Mouse (Mus musculus) hindbrain, embryonic 12.5 days (tissue): ENCODE measurements around the gene Lix1. TPM values are rescaled to one million over a fixed set of nuclear protein-coding genes. Genes with fewer than 3 reads are reported as not detected.
"Not testable (repeated sequence)": the region's sequence is repeated elsewhere in the genome, so short reads cannot be mapped to it uniquely, and the experiment has no call there.

Experiments
- ATAC-seq: fragments of 200-750 bp; cut with Nextera tagmentation; 2 replicates; pipeline ENCODE4 v1.8.0; 2017; ENCODE audit warnings: moderate TSS enrichment; ENCODE audit not compliant: low FRiP score
- H3K27ac ChIP-seq: fragments of 300-500 bp; sonication (generic); 2 replicates; pipeline ENCODE4 v1.5.1; 2016; ENCODE audit warnings: mild to moderate bottlenecking
- H3K27me3 ChIP-seq: fragments of 300-500 bp; sonication (generic); 2 replicates; pipeline ENCODE4 v1.6.1; 2016; ENCODE audit warnings: mild to moderate bottlenecking
- H3K36me3 ChIP-seq: fragments of 300-500 bp; sonication (generic); 2 replicates; pipeline ENCODE4 v1.6.1; 2016; ENCODE audit warnings: mild to moderate bottlenecking
- H3K4me1 ChIP-seq: fragments of 300-500 bp; sonication (generic); 2 replicates; pipeline ENCODE4 v1.6.1; 2016
- H3K4me2 ChIP-seq: fragments of 300-500 bp; sonication (generic); replicated peaks from 2 replicates; pipeline ENCODE4 v1.6.1; 2016; ENCODE audit warnings: mild to moderate bottlenecking
- H3K4me3 ChIP-seq: fragments of 300-500 bp; sonication (generic); 2 replicates; pipeline ENCODE4 v1.5.1; 2016; ENCODE audit warnings: mild to moderate bottlenecking
- H3K9ac ChIP-seq: fragments of 300-500 bp; sonication (generic); 2 replicates; pipeline ENCODE4 v1.6.1; 2016; ENCODE audit warnings: mild to moderate bottlenecking, moderate library complexity
- H3K9me3 ChIP-seq: fragments of 300-500 bp; sonication (generic); replicated peaks from 2 replicates; pipeline ENCODE4 v1.6.1; 2016; ENCODE audit warnings: mild to moderate bottlenecking
- WGBS: fragments of 180-500 bp; shearing (Covaris S2); methylation state at CpG from one replicate; pipeline ENCODE4 v1.1.7; 2016; 5-methylcytosine and 5-hydroxymethylcytosine counted together
- polyA plus RNA-seq: library from polyadenylated mRNA; unstranded; fragments of >200 nt; fragmentation: Nextera tagmentation; extraction: Ambion mirVana; gene quantifications from 2 replicates; pipeline ENCODE4 v1.2.1, GENCODE M21; 2016

Lix1 gene
- polyA plus RNA-seq, 1 experiment from 2014 or later: 18.6 TPM

GRCm38 (mm10) chr17:17449441-17449770, 46.9 kb downstream of the Lix1 start:
- Histone ChIP-seq H3K36me3 (no peaks in the 10 kb centered on the region), H3K9ac (no peak overlapping the region), H3K27me3 (no peaks in the 10 kb centered on the region), H3K9me3 (no peaks in the 10 kb centered on the region), H3K4me2 (peak overlapping the region; percentile 50), H3K4me3 (peak overlapping the region; percentile 34), H3K27ac (no peak overlapping the region), H3K4me1 (peaks cover 10% of the 10 kb centered on the region; the same call in 1 of the 2 replicates)
- peak; percentile 20; the same call in 1 of the 2 replicates for ATAC-seq
- 8% methylated on average over 5 of the region's 5 CpGs for WGBS

DNA sequence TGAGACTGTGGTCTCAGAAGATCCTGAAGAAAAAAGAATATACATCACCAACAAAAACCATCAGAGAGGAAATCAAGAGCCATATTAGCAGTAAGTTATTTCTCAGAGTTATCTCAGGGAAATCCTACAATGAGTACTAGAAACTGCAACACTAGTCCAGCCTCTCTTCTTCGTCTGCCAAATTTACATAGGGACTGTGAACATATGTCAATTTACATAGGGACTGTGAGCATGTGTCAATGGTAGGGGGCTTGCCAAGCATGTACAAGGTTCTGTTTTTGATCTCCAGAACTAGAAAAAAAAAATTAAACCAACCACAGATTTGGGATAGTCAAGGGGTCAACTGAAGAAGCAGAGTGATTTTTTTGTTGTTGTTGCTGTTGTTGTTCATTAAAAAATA, 48.6 kb downstream of the Lix1 start:
- ATAC-seq: no peak
- Histone ChIP-seq H3K9me3 (no peaks in the 10 kb centered on the region), H3K9ac (no peak overlapping the region), H3K4me2 (no peak overlapping the region), H3K36me3 (no peaks in the 10 kb centered on the region), H3K27me3 (no peaks in the 10 kb centered on the region), H3K4me3 (no peak overlapping the region), H3K4me1 (peaks cover 10% of the 10 kb centered on the region; the same call in 1 of the 2 replicates), H3K27ac (no peak overlapping the region)
- 68% methylated on average over 1 of the region's 1 CpGs for WGBS

DNA sequence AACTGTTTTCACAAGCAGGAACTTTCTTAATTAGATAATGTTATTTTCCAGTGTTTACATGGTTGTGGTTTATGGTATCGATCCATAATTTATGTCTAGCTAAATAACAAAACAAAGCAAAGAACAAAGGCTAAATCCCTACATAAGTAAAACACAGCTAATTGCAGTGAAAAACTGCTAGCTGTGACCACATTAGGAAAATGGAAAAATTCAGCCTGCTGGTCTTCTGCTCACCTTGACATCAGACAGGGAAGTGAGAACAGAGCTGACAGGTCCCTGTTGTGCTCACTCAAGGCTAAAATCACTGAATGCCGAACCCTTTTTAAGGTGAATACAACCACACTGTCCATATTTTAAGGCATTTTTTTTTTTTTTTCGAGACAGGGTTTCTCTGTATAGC, 50.1 kb downstream of the Lix1 start:
- no peak for ATAC-seq
- H3K9me3 ChIP-seq: no peaks in the 10 kb centered on the region
- H3K4me1 ChIP-seq: peaks cover 10% of the 10 kb centered on the region; the same call in 1 of the 2 replicates
- H3K36me3 ChIP-seq: no peaks in the 10 kb centered on the region
- H3K9ac ChIP-seq: no peak overlapping the region
- no peaks in the 10 kb centered on the region for H3K27me3 ChIP-seq
- WGBS: 87% methylated on average over 3 of the region's 3 CpGs
- no peak overlapping the region for H3K27ac ChIP-seq
- H3K4me2 ChIP-seq: no peak overlapping the region
- no peak overlapping the region for H3K4me3 ChIP-seq

- no peak for ATAC-seq
- Histone ChIP-seq H3K36me3 (no peaks in the 10 kb centered on the region), H3K27me3 (no peaks in the 10 kb centered on the region), H3K4me1 (no peaks in the 10 kb centered on the region), H3K27ac (no peak overlapping the region), H3K9ac (no peak overlapping the region), H3K9me3 (no peaks in the 10 kb centered on the region), H3K4me2 (no peak overlapping the region), H3K4me3 (no peak overlapping the region)
- WGBS: 89% methylated on average over 1 of the region's 1 CpGs
Observed at GRCm38 (mm10) chr17:17454573-17454972, 52.1 kb downstream of the Lix1 start.

- Histone ChIP-seq H3K4me2 (no peak overlapping the region), H3K9ac (no peak overlapping the region), H3K27me3 (no peaks in the 10 kb centered on the region), H3K4me3 (no peak overlapping the region), H3K9me3 (no peaks in the 10 kb centered on the region), H3K27ac (no peak overlapping the region), H3K4me1 (no peaks in the 10 kb centered on the region), H3K36me3 (no peaks in the 10 kb centered on the region)
- ATAC-seq: no peak
- 76% methylated on average over 2 of the region's 2 CpGs for WGBS
Observed at GRCm38 (mm10) chr17:17485789-17486188, 83.3 kb downstream of the Lix1 start.

DNA sequence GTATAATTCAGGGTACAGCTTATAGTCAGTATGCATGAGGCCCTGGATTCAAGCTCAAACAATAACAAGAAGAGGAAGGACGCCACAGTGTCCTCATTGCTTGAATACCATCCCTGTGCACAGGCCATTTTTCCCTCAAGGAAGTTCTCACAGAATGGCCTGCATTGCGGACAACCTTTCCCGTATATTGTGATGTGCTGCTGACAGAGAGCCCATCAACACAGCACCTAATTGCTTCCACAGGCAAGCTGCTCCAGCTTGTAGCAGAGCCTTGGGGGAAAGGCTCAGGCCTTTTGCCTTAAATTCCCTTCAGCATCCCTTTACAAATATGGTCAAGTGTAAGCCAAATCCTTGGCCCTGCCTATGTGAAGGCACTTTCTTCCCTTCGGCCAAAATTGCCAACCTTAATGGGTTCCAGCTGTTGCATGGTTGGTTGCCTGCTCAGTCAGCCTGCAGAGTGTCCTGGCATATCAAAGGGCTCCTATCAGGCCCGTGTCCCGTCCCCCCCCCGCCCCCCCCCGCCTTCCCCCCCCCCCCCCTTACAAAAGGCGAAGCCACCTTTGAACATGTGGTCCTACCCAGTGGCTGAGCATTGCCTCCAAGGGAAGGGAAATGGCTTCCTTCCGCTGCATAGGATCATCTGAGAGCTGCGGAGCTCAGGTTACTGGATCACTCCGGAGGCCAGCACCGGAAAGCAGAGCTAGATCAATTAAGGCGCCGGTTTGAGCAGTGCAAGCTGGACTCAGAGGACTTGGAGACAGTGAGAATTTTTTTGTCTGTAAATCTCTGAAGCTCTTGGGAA, 88.5 kb downstream of the Lix1 start:
- H3K4me1 ChIP-seq: no peaks in the 10 kb centered on the region
- H3K9me3 ChIP-seq: no peaks in the 10 kb centered on the region
- no peak overlapping the region for H3K4me3 ChIP-seq
- H3K36me3 ChIP-seq: no peaks in the 10 kb centered on the region
- no peak for ATAC-seq
- H3K4me2 ChIP-seq: 0 out of 2 replicates have a peak overlapping the region, but pooled peaks have one; percentile 1
- no peak overlapping the region for H3K27ac ChIP-seq
- no peaks in the 10 kb centered on the region for H3K27me3 ChIP-seq
- no peak overlapping the region for H3K9ac ChIP-seq
- 55% methylated on average over 11 of the region's 15 CpGs for WGBS

GRCm38 (mm10) chr17:17491622-17492001, 89.1 kb downstream of the Lix1 start:
- Histone ChIP-seq H3K27me3 (no peaks in the 10 kb centered on the region), H3K4me2 (no peak overlapping the region), H3K27ac (peak overlapping the region; percentile 23; the same call in 1 of the 2 replicates), H3K36me3 (no peaks in the 10 kb centered on the region), H3K4me1 (no peaks in the 10 kb centered on the region), H3K9ac (no peak overlapping the region), H3K4me3 (no peak overlapping the region), H3K9me3 (no peaks in the 10 kb centered on the region)
- WGBS: 77% methylated on average over 7 of the region's 7 CpGs
- no peak for ATAC-seq

- Histone ChIP-seq H3K4me3 (no peak overlapping the region), H3K36me3 (no peaks in the 10 kb centered on the region), H3K9me3 (no peaks in the 10 kb centered on the region), H3K27me3 (no peaks in the 10 kb centered on the region), H3K4me1 (no peaks in the 10 kb centered on the region), H3K9ac (no peak overlapping the region), H3K4me2 (no peak overlapping the region), H3K27ac (0 out of 2 replicates have a peak overlapping the region, but pooled peaks have one; percentile 23)
- no peak for ATAC-seq
- 85% methylated on average over 8 of the region's 8 CpGs for WGBS
Observed at GRCm38 (mm10) chr17:17492116-17492515, 89.6 kb downstream of the Lix1 start.

DNA sequence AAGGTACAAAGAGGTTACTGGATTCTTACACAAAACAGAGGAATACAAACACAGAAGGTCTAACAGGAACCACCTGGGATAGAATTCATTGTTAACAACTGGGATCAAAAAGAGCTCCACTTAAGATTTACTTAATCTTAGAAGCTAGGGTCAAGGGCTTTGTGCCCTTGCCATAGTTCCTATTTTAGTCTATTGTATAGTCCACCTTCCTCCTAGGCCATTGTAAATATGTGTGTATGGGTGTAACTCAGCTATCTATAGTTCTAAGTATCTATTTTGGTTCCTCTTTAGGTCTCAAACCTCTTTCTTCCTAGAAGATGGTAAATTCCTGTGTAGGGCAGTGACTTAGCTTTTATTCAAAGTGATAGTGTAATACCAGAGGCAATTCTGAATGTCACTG, 93.8 kb downstream of the Lix1 start:
- H3K4me2 ChIP-seq, H3K9me3 ChIP-seq, ATAC-seq, H3K27me3 ChIP-seq, H3K27ac ChIP-seq, H3K4me3 ChIP-seq, H3K36me3 ChIP-seq, H3K9ac ChIP-seq, H3K4me1 ChIP-seq: not testable (repeated sequence)

DNA sequence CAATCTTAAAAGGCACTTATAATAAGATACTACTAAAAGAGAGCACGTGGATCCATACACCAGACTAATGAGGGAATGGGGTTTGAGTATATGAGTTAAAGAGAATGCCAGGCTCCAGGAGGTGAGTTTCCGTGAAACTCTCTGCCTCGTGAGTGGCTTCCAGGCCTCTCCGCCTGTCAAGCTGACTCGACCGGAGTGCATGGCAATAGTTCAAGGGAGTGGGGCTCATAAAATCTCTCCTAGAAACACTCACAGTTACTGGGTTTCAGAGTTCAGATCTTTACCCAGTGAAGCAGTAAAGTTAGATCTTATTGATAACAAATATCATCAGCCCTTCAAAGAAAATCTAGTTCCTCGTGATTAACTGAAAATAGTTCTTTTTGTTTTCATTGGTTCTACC, 94.3 kb downstream of the Lix1 start:
- Histone ChIP-seq H3K27ac (no peak overlapping the region), H3K9me3 (no peaks in the 10 kb centered on the region), H3K4me1 (no peaks in the 10 kb centered on the region), H3K4me3 (no peak overlapping the region), H3K4me2 (no peak overlapping the region), H3K27me3 (no peaks in the 10 kb centered on the region), H3K9ac (no peak overlapping the region), H3K36me3 (no peaks in the 10 kb centered on the region)
- no peak for ATAC-seq
- WGBS: 92% methylated on average over 7 of the region's 7 CpGs

GRCm38 (mm10) chr17:17498848-17499247, 96.4 kb downstream of the Lix1 start:
- Histone ChIP-seq H3K4me2 (no peak overlapping the region), H3K9me3 (no peaks in the 10 kb centered on the region), H3K4me3 (no peak overlapping the region), H3K4me1 (no peaks in the 10 kb centered on the region), H3K36me3 (no peaks in the 10 kb centered on the region), H3K27ac (no peak overlapping the region), H3K27me3 (no peaks in the 10 kb centered on the region), H3K9ac (no peak overlapping the region)
- no peak for ATAC-seq
- 47% methylated on average over 1 of the region's 1 CpGs for WGBS

GRCm38 (mm10) chr17:17499278-17499677, 96.8 kb downstream of the Lix1 start:
- ATAC-seq: no peak

DNA sequence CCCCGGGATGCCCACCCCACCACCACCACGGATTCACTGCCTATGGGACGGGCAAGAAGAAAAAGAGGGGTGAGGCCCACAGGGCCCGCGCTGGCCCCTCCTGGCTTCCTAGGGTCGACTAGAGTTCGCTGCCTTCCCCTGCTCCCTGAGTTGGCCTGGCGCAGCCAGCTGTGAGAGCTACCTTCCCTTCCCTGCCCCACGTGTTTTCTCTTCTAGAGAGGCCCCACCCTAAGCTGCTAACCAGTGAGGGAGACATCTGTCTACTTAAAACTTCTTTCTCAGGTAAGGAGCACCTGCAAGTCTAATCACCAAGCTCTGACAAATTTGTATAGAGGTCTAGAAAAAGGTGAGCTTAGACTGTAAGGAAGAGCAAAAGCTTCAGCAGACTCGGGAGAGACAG, 104.2 kb downstream of the Lix1 start:
- Histone ChIP-seq H3K4me2 (no peak overlapping the region), H3K4me1 (no peaks in the 10 kb centered on the region), H3K9ac (no peak overlapping the region), H3K9me3 (0 out of 2 replicates have a peak, but pooled peaks cover 3% of the 10 kb centered on the region), H3K27me3 (no peaks in the 10 kb centered on the region), H3K27ac (no peak overlapping the region), H3K4me3 (no peak overlapping the region), H3K36me3 (no peaks in the 10 kb centered on the region)
- no peak for ATAC-seq
- WGBS: 89% methylated on average over 10 of the region's 10 CpGs

More at GRCm38 (mm10) chr17:17499278-17499677, 96.8 kb downstream of the Lix1 start:
- no peaks in the 10 kb centered on the region for H3K9me3 ChIP-seq
- no peaks in the 10 kb centered on the region for H3K27me3 ChIP-seq
- WGBS: 80% methylated on average over 3 of the region's 3 CpGs
- no peaks in the 10 kb centered on the region for H3K36me3 ChIP-seq
- H3K9ac ChIP-seq: no peak overlapping the region
- no peaks in the 10 kb centered on the region for H3K4me1 ChIP-seq
- no peak overlapping the region for H3K4me3 ChIP-seq
- no peak overlapping the region for H3K4me2 ChIP-seq
- H3K27ac ChIP-seq: no peak overlapping the region
